Mouse (Mus musculus) embryo, embryonic 10 days (tissue): ENCODE results near the gene Lyzl6.

Experiments used
- DNase-seq: peaks from one replicate; pipeline ENCODE4 v3.0.0-alpha.2; 2015; ENCODE audit warnings: low spot score

The Lyzl6 gene

GRCm38 (mm10) chr11:103638790-103639189 is at the start of gene Lyzl6:
TSS of gene Lyzl6 (minus strand) at chr11:103638890.
- DNase-seq, result no peak

GRCm38 (mm10) chr11:103686706-103687105 is 48.0 kb upstream of the Lyzl6 start:
- DNase-seq, result no peak

GRCm38 (mm10) chr11:103685261-103685736 is 46.6 kb upstream of the Lyzl6 start:
- no peak for DNase-seq

GRCm38 (mm10) chr11:103683667-103684334 is 45.1 kb upstream of the Lyzl6 start:
- no peak for DNase-seq

GRCm38 (mm10) chr11:103677042-103677441 is 38.4 kb upstream of the Lyzl6 start:
- peak; percentile 78 for DNase-seq

GRCm38 (mm10) chr11:103675556-103675955 is 36.9 kb upstream of the Lyzl6 start:
- peak; percentile 85 for DNase-seq

GRCm38 (mm10) chr11:103666907-103667426 is 28.3 kb upstream of the Lyzl6 start:
- no peak for DNase-seq

- DNase-seq, result no peak
Observed at GRCm38 (mm10) chr11:103666181-103666906, 27.7 kb upstream of the Lyzl6 start.

- no peak for DNase-seq
Observed at GRCm38 (mm10) chr11:103665695-103666094, 27.0 kb upstream of the Lyzl6 start.

GRCm38 (mm10) chr11:103663119-103663518 is 24.4 kb upstream of the Lyzl6 start:
- DNase-seq, result no peak

- DNase-seq, result no peak
Observed at GRCm38 (mm10) chr11:103662546-103662945, 23.9 kb upstream of the Lyzl6 start.

GRCm38 (mm10) chr11:103661863-103662262 is 23.2 kb upstream of the Lyzl6 start:
- no peak for DNase-seq

- no peak for DNase-seq
Observed at GRCm38 (mm10) chr11:103658189-103658588, 19.5 kb upstream of the Lyzl6 start.

GRCm38 (mm10) chr11:103656520-103656919 is 17.8 kb upstream of the Lyzl6 start:
- peak; percentile 89 for DNase-seq

GRCm38 (mm10) chr11:103653359-103653965 is 14.8 kb upstream of the Lyzl6 start:
- DNase-seq, result no peak

- no peak for DNase-seq
Observed at GRCm38 (mm10) chr11:103651426-103651825, 12.7 kb upstream of the Lyzl6 start.

GRCm38 (mm10) chr11:103649983-103650493 is 11.3 kb upstream of the Lyzl6 start:
- DNase-seq, result peak; percentile 49

GRCm38 (mm10) chr11:103649301-103649982 is 10.8 kb upstream of the Lyzl6 start, which contains the start of gene Rprml:
TSS of gene Rprml (plus strand) at chr11:103649570.
- DNase-seq, result peak; percentile 24

- no peak for DNase-seq
Observed at GRCm38 (mm10) chr11:103648656-103649055, 10.0 kb upstream of the Lyzl6 start.

GRCm38 (mm10) chr11:103647921-103648620 is 9.4 kb upstream of the Lyzl6 start:
- DNase-seq, result peak; percentile 46

GRCm38 (mm10) chr11:103646301-103646700 is 7.6 kb upstream of the Lyzl6 start:
- DNase-seq, result no peak
